In genomic region chr6:37442041-37442667, GRCm38 (mm10) we compare ENCODE assay signal across 8 mouse cellular contexts. TPM values are rescaled to one million over a fixed set of nuclear protein-coding genes. Genes with fewer than 3 reads are reported as not detected.
DNase-seq lines count a peak whose midpoint lies in the region; ATAC-seq and TF ChIP-seq lines count a peak whose summit lies in the region.

Creb3l2 (minus strand) TSS chr6:37442146.

- peak within 1 kb of the TSS; percentile 94 for H3K9ac ChIP-seq in embryonic facial prominence, embryonic 12.5 days
- H3K9ac ChIP-seq in intestine, postnatal 0 days (ENCODE audit: low read depth, low read length), result peak within 1 kb of the TSS; percentile 79

- peak within 1 kb of the TSS; percentile 79 for H3K4me2 ChIP-seq in embryonic facial prominence, embryonic 12.5 days (replicated peaks)
- peak within 1 kb of the TSS; percentile 73 for H3K4me2 ChIP-seq in intestine, postnatal 0 days (replicated peaks; ENCODE audit: low read depth)

- under 1% methylated on average over 33 of the region's 33 CpGs for WGBS in embryonic facial prominence, embryonic 12.5 days
- WGBS in intestine, postnatal 0 days, result under 1% methylated on average over 33 of the region's 33 CpGs
- under 1% methylated on average over 33 of the region's 33 CpGs for WGBS in midbrain, embryonic 10.5 days

- no peaks in the 10 kb centered on the region for H3K27me3 ChIP-seq in embryonic facial prominence, embryonic 12.5 days
- no peaks in the 10 kb centered on the region for H3K27me3 ChIP-seq in intestine, postnatal 0 days (replicated peaks; ENCODE audit: control insufficient read depth, insufficient read depth, low read length)
- H3K27me3 ChIP-seq in midbrain, embryonic 10.5 days (ENCODE audit: low read depth, poor library complexity, severe bottlenecking), result no peaks in the 10 kb centered on the region

- peaks cover 3% of the 10 kb centered on the region; the same call in 1 of the 2 replicates for H3K9me3 ChIP-seq in embryonic facial prominence, embryonic 12.5 days
- H3K9me3 ChIP-seq in intestine, postnatal 0 days (ENCODE audit: control insufficient read depth), result no peaks in the 10 kb centered on the region
- 0 out of 2 replicates have a peak, but pooled peaks cover 3% of the 10 kb centered on the region for H3K9me3 ChIP-seq in midbrain, embryonic 10.5 days (replicated peaks)

- H3K36me3 ChIP-seq in embryonic facial prominence, embryonic 12.5 days, result no peaks in the 10 kb centered on the region
- no peaks in the 10 kb centered on the region; the same call in 1 of the 2 replicates for H3K36me3 ChIP-seq in intestine, postnatal 0 days (ENCODE audit: control insufficient read depth, insufficient read depth)
- no peaks in the 10 kb centered on the region for H3K36me3 ChIP-seq in midbrain, embryonic 10.5 days

- peak within 1 kb of the TSS; percentile 94 for H3K27ac ChIP-seq in embryonic facial prominence, embryonic 12.5 days
- peak within 1 kb of the TSS; percentile 75 for H3K27ac ChIP-seq in intestine, postnatal 0 days (ENCODE audit: low read depth, low read length)
- peak within 1 kb of the TSS; percentile 82 for H3K27ac ChIP-seq in midbrain, embryonic 10.5 days (replicated peaks)

- peaks cover 34% of the 10 kb centered on the region for H3K4me1 ChIP-seq in embryonic facial prominence, embryonic 12.5 days
- 0 out of 2 replicates have a peak, but pooled peaks cover 2% of the 10 kb centered on the region for H3K4me1 ChIP-seq in intestine, postnatal 0 days (replicated peaks; ENCODE audit: control insufficient read depth, insufficient read depth, low read length)
- peaks cover 31% of the 10 kb centered on the region for H3K4me1 ChIP-seq in midbrain, embryonic 10.5 days

- peak within 1 kb of the TSS; percentile 79 for H3K4me3 ChIP-seq in embryonic facial prominence, embryonic 12.5 days
- peak within 1 kb of the TSS; percentile 66 for H3K4me3 ChIP-seq in intestine, postnatal 0 days (ENCODE audit: low read depth, low read length)
- H3K4me3 ChIP-seq in midbrain, embryonic 10.5 days, result peak within 1 kb of the TSS; percentile 65

- ATAC-seq in embryonic facial prominence, embryonic 12.5 days (ENCODE audit: insufficient number of reproducible peaks, insufficient read depth, low FRiP score, low TSS enrichment), result peak; percentile 98
- peak; percentile 94 for ATAC-seq in granulocyte monocyte progenitor cell, adult 5-6 weeks (replicated peaks; ENCODE audit: poor library complexity, severe bottlenecking)
- peak; percentile 99 for ATAC-seq in intestine, postnatal 0 days

- peak; percentile 95 to 96 for DNase-seq in adrenal gland, postnatal 36 days
- DNase-seq in left cerebral cortex, postnatal 36 days (ENCODE audit: low spot score in 2 of 2), result peak; percentile 94 to 95
- peak; percentile 99 for DNase-seq in midbrain, embryonic 10.5 days (ENCODE audit: low spot score)
- DNase-seq in right cerebral cortex, postnatal 36 days (ENCODE audit: low spot score in 2 of 2), result peak; percentile 95 to 98
- peak; percentile 95 to 98 for DNase-seq in urinary bladder, postnatal 4 days (ENCODE audit: low spot score in 2 of 2)

- intact Hi-C loops in left cerebral cortex, postnatal 36 days (cut with DNase I), result no loop called here

- TF ChIP-seq CTCF in intestine, postnatal 0 days (IDR thresholded peaks at IDR 0.05; ENCODE audit: low read depth), result peak; percentile 32

RNA-seq across cellular contexts. Expression of gene Creb3l2, which starts in this region (rescaled TPM):
- 100 to 1,000 TPM in 1 of 2 experiments, 10 to 100 TPM in 1; 89.5 to 100 TPM for total RNA-seq in adrenal gland, postnatal 36 days (2021)
- polyA plus RNA-seq in embryonic facial prominence, embryonic 12.5 days (2016; fragmentation: Nextera tagmentation; extraction: Ambion mirVana), result 24.9 and 25.6 TPM in 2 replicates
- 12.1 and 12.4 TPM in 2 replicates for total RNA-seq in granulocyte monocyte progenitor cell, adult 5-6 weeks (2014; fragmentation: Nextera tagmentation)
- total RNA-seq in granulocyte monocyte progenitor cell, adult 5-6 weeks (2017), result 3.9 and 4.2 TPM in 2 replicates
- 9.9 and 10.0 TPM in 2 replicates for polyA plus RNA-seq in intestine, postnatal 0 days (2015; fragmentation: Nextera tagmentation; extraction: Ambion mirVana)
- total RNA-seq in left cerebral cortex, postnatal 36 days (2021), result 1 to 10 TPM; 6.1 to 8.1 TPM
- 5.2 and 6.1 TPM in 2 replicates for polyA plus RNA-seq in midbrain, embryonic 10.5 days (2016; fragmentation: Nextera tagmentation; extraction: Ambion mirVana)

Comparison
In these comparisons a context has a peak if more than half of its experiments do, and no peak if none do; other contexts are left out.
1. Peak in every context shown above with its lines: DNase-seq, ATAC-seq, H3K4me3 ChIP-seq and H3K27ac ChIP-seq.
2. RNA of gene Creb3l2 (total RNA-seq): 89.5 to 100 TPM in adrenal gland, postnatal 36 days; 3.9 to 12.4 TPM in granulocyte monocyte progenitor cell, adult 5-6 weeks and 6.1 to 8.1 TPM in left cerebral cortex, postnatal 36 days; every median in the first group is over 4 times any median in the second.